Mouse (Mus musculus) midbrain, postnatal 0 days (tissue): ENCODE data around the gene Gli2. TPM values are rescaled to one million over a fixed set of nuclear protein-coding genes. Genes with fewer than 3 reads are reported as not detected.

Source experiments
- ATAC-seq: fragments of 200-750 bp; cut with Nextera tagmentation; 2 replicates; pipeline ENCODE4 v1.8.0; 2017; ENCODE audit warnings: moderate number of reproducible peaks, mild to moderate bottlenecking, moderate TSS enrichment, moderate library complexity; ENCODE audit not compliant: low FRiP score
- DNase-seq: peaks from one replicate; pipeline ENCODE4 v3.0.0-alpha.2; 2015; ENCODE audit warnings: low spot score
- H3K27ac ChIP-seq: fragments of 300-500 bp; sonication (generic); 2 replicates; pipeline ENCODE4 v1.5.1; 2014; ENCODE audit warnings: low read depth, mild to moderate bottlenecking, low read length, mixed read lengths
- H3K27me3 ChIP-seq: fragments of 300-500 bp; sonication (generic); 2 replicates; pipeline ENCODE4 v1.6.1; 2014; ENCODE audit warnings: low read length, control low read depth, mixed read lengths; ENCODE audit not compliant: insufficient read depth
- H3K36me3 ChIP-seq: fragments of 300-500 bp; sonication (generic); 2 replicates; pipeline ENCODE4 v1.6.1; 2014; ENCODE audit warnings: low read length, control low read depth, mixed read lengths; ENCODE audit not compliant: insufficient read depth
- H3K4me1 ChIP-seq: fragments of 300-500 bp; sonication (generic); 2 replicates; pipeline ENCODE4 v1.6.1; 2014; ENCODE audit warnings: mild to moderate bottlenecking, control low read depth, antibody characterized with exemption, low read length, mixed read lengths; ENCODE audit not compliant: insufficient read depth
- H3K4me2 ChIP-seq: fragments of 300-500 bp; sonication (generic); 2 replicates; pipeline ENCODE4 v1.6.1; 2014; ENCODE audit warnings: low read depth, mild to moderate bottlenecking, low read length, mixed read lengths; ENCODE audit not compliant: poor library complexity, severe bottlenecking
- H3K4me3 ChIP-seq: fragments of 300-500 bp; sonication (generic); 2 replicates; pipeline ENCODE4 v1.5.1; 2014; ENCODE audit warnings: low read depth, mild to moderate bottlenecking, low read length, moderate library complexity
- H3K9ac ChIP-seq: fragments of 300-500 bp; sonication (generic); replicated peaks from 2 replicates; pipeline ENCODE4 v1.6.1; 2014; ENCODE audit warnings: mild to moderate bottlenecking, low read length, moderate library complexity, mixed read lengths; ENCODE audit not compliant: poor library complexity, severe bottlenecking
- H3K9me3 ChIP-seq: fragments of 300-500 bp; sonication (generic); 2 replicates; pipeline ENCODE4 v1.6.1; 2016; ENCODE audit warnings: low read length, control low read depth
- CTCF ChIP-seq: IDR thresholded peaks from 2 replicates; pipeline ENCODE4 v1.5.1; 2016; ENCODE audit warnings: antibody characterized with exemption, mild to moderate bottlenecking
- WGBS: fragments of 180-500 bp; shearing (Covaris S2); extraction: QIAGEN DNeasy Blood & Tissue Kit; methylation state at CpG from one replicate; pipeline ENCODE4 v1.1.7; 2014; 5-methylcytosine and 5-hydroxymethylcytosine counted together
- polyA plus RNA-seq: library from polyadenylated mRNA; unstranded; fragments of >200 nt; fragmentation: Nextera tagmentation; extraction: Ambion mirVana; gene quantifications from 2 replicates; pipeline ENCODE4 v1.2.1, GENCODE M21; 2015
- total RNA-seq: library from RNA; depleted of rRNA; stranded (reverse); fragments of >200 nt; gene quantifications from 2 replicates; pipeline ENCODE4 v1.2.3, GENCODE M21; 2014

The Gli2 gene
- total and polyA plus RNA-seq, 2 experiments from 2014 or later = 0.84 to 4.7 TPM

DNA sequence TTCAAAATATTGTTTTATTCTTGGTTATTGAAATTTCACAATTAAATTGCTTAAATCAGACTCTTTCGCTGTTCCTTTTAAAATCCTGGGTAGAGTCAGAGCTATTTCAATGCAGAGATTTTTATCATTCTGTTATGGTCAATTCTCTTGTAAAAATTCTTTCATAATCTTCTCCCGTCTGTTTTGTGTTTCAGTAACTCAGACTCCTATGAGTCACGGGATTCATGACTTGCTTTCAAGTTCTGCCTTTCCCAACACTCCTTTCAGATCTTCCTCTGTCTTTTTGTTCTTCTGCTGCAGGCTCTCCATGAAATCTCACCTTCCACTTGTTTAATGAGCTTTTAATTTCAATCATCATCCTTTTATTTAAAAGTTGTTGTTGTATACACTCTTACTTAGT is 100.4 kb downstream of the Gli2 start:
- Histone ChIP-seq H3K27me3 (no peaks in the 10 kb centered on the region), H3K4me1 (peaks cover 5% of the 10 kb centered on the region; the same call in 1 of the 2 replicates), H3K9ac (no peak overlapping the region), H3K27ac (no peak overlapping the region), H3K4me3 (no peak overlapping the region), H3K36me3 (no peaks in the 10 kb centered on the region), H3K4me2 (no peak overlapping the region), H3K9me3 (no peaks in the 10 kb centered on the region)
- 75% methylated on average over 3 of the region's 3 CpGs for WGBS
- DNase-seq (no peak), ATAC-seq (no peak)
- TF ChIP-seq CTCF = no peak

GRCm38 (mm10) chr1:118952318-118952717 is 101.1 kb downstream of the Gli2 start:
- Histone ChIP-seq H3K36me3 (no peaks in the 10 kb centered on the region), H3K9me3 (no peaks in the 10 kb centered on the region), H3K27ac (no peak overlapping the region), H3K4me1 (peaks cover 5% of the 10 kb centered on the region; the same call in 1 of the 2 replicates), H3K27me3 (no peaks in the 10 kb centered on the region), H3K9ac (no peak overlapping the region), H3K4me2 (no peak overlapping the region), H3K4me3 (no peak overlapping the region)
- no peak for TF ChIP-seq CTCF
- 60% methylated on average over 5 of the region's 5 CpGs for WGBS
- 0 out of 2 replicates have a peak, but pooled peaks have one; percentile 19 for ATAC-seq
- no peak for DNase-seq

DNA sequence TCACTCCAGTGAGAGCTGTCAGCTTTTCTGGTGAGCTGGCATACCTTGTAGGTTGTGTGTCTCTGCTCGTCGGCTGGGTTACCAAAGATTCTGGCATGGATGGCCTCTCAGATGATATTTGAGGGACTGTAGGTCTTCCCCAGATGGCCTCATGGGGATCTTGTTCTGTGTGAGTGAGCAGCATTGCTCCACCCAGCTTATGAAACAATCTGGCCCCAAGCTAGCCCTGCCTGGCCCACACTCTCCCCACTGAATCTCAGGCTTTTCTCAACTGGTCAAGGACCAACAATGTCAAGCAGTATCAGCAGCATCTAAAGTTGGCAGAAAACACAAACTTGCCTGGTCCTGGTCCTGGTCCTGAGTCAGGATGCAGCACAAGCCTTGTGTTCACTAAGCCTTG is 105.0 kb downstream of the Gli2 start:
- Histone ChIP-seq H3K36me3 (no peaks in the 10 kb centered on the region), H3K27ac (no peak overlapping the region), H3K27me3 (no peaks in the 10 kb centered on the region), H3K4me3 (no peak overlapping the region), H3K9ac (no peak overlapping the region), H3K9me3 (no peaks in the 10 kb centered on the region), H3K4me2 (no peak overlapping the region), H3K4me1 (no peaks in the 10 kb centered on the region)
- DNase-seq = no peak
- no peak for TF ChIP-seq CTCF
- no peak for ATAC-seq
- 96% methylated on average over 2 of the region's 2 CpGs for WGBS

DNA sequence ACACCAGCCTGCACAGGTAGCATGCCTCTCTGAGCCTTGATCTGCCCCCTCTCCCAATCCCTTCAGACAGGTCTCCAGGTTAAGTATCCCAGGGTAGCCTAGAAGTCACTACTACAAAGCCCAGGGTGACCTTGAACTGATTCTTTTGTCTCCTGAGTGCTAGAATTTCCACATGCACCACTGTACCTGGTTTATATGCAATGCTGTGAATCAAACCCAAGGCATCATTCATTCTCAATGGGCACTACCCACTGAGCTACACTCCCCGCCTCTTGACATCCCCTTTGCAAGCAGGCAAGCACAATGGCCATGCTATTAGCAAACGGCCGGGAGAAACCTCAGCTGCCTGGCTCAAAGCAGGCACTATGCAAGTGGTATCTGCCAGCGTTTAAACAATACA is 106.2 kb downstream of the Gli2 start:
- Histone ChIP-seq H3K4me3 (no peak overlapping the region), H3K9ac (no peak overlapping the region), H3K27ac (no peak overlapping the region), H3K9me3 (no peaks in the 10 kb centered on the region), H3K27me3 (no peaks in the 10 kb centered on the region), H3K36me3 (no peaks in the 10 kb centered on the region), H3K4me1 (no peaks in the 10 kb centered on the region), H3K4me2 (no peak overlapping the region)
- WGBS = 86% methylated on average over 4 of the region's 4 CpGs
- DNase-seq (no peak), ATAC-seq (no peak)
- no peak for TF ChIP-seq CTCF

DNA sequence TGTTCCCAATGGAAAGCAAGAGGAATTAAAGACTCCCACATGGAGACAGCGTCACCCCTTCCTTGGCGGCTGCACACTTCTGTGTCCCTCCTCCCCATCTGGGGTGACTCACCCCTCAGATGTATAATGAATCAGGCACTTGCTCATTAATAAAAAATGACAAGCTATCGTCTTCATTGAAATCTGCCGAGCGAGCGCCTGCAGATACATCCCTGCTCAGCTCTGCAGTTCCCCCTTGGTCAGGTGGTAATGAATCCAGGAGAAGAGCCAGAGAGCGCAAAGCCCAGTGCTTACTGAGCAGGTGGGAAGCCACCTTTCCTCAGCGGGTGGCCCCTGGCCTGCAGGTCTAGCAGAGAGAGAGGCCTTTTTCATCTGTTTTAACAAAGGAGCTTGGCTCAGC is 112.1 kb downstream of the Gli2 start:
- DNase-seq = no peak
- H3K36me3 ChIP-seq = no peaks in the 10 kb centered on the region
- H3K4me2 ChIP-seq = no peak overlapping the region
- TF ChIP-seq CTCF = no peak
- WGBS = 40% methylated on average over 8 of the region's 8 CpGs
- no peak overlapping the region for H3K27ac ChIP-seq
- H3K27me3 ChIP-seq = no peaks in the 10 kb centered on the region
- no peaks in the 10 kb centered on the region for H3K9me3 ChIP-seq
- peak; percentile 69; the same call in 1 of the 2 replicates for ATAC-seq
- H3K4me1 ChIP-seq = no peaks in the 10 kb centered on the region
- H3K4me3 ChIP-seq = no peak overlapping the region
- H3K9ac ChIP-seq = no peak overlapping the region

DNA sequence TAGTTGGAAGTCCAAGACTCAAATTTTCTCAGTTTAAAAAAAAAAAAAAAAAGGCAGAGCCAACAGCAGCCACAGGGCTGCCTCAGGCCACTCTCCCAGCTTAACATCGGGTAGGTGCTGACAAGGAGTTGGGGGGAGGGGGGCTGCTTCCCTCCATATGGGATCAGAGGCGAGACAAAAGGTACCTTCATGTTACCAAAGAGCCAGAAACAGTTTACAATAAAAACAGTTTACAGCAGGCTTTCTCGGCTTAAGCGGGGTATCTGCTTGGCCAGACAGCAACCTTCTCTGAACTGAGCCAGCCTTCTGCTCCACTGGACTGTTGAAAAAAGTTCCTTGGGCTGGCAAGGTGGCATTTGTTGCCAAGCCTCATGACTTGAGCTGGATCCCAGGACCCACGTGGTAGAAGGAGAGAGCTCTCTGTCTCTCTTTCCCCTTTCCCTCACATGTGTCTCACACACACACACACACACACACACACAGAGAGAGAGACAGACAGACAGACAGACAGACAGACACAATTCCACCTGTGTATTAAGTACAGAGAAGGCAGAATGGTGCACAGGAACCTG is 113.1 kb downstream of the Gli2 start:
- no peak overlapping the region for H3K4me3 ChIP-seq
- H3K27ac ChIP-seq = no peak overlapping the region; the same call in 1 of the 2 replicates
- DNase-seq = no peak
- TF ChIP-seq CTCF = no peak
- WGBS = 36% methylated on average over 5 of the region's 5 CpGs
- ATAC-seq = no peak
- H3K36me3 ChIP-seq = no peaks in the 10 kb centered on the region
- 0 out of 2 replicates have a peak, but pooled peaks cover 8% of the 10 kb centered on the region for H3K4me1 ChIP-seq
- H3K4me2 ChIP-seq = no peak overlapping the region
- H3K9me3 ChIP-seq = no peaks in the 10 kb centered on the region
- H3K27me3 ChIP-seq = no peaks in the 10 kb centered on the region
- no peak overlapping the region for H3K9ac ChIP-seq
